Mouse (Mus musculus) heart, embryonic 12.5 days (tissue): ENCODE measurements around the gene Psmb4. TPM values are rescaled to one million over a fixed set of nuclear protein-coding genes. Genes with fewer than 3 reads are reported as not detected.

ENCODE experiments used
- ATAC-seq: fragments of 200-750 bp; cut with Nextera tagmentation; 2 replicates; pipeline ENCODE4 v1.8.0; 2017; ENCODE audit warnings: moderate TSS enrichment, moderate library complexity; ENCODE audit not compliant: insufficient number of reproducible peaks, low FRiP score
- H3K27ac ChIP-seq: fragments of 300-500 bp; sonication (generic); 2 replicates; pipeline ENCODE4 v1.5.1; 2016; ENCODE audit warnings: mild to moderate bottlenecking, moderate library complexity; ENCODE audit not compliant: poor library complexity, severe bottlenecking
- H3K27me3 ChIP-seq: fragments of 300-500 bp; sonication (generic); replicated peaks from 2 replicates; pipeline ENCODE4 v1.6.1; 2016; ENCODE audit warnings: mild to moderate bottlenecking, moderate library complexity
- H3K36me3 ChIP-seq: fragments of 300-500 bp; sonication (generic); 2 replicates; pipeline ENCODE4 v1.6.1; 2016; ENCODE audit warnings: mild to moderate bottlenecking, moderate library complexity
- H3K4me1 ChIP-seq: fragments of 300-500 bp; sonication (generic); replicated peaks from 2 replicates; pipeline ENCODE4 v1.6.1; 2016; ENCODE audit warnings: mild to moderate bottlenecking
- H3K4me2 ChIP-seq: fragments of 300-500 bp; sonication (generic); 2 replicates; pipeline ENCODE4 v1.6.1; 2016; ENCODE audit warnings: mild to moderate bottlenecking, moderate library complexity
- H3K4me3 ChIP-seq: fragments of 300-500 bp; sonication (generic); 2 replicates; pipeline ENCODE4 v1.5.1; 2016; ENCODE audit warnings: mild to moderate bottlenecking
- H3K9ac ChIP-seq: fragments of 300-500 bp; sonication (generic); 2 replicates; pipeline ENCODE4 v1.6.1; 2016; ENCODE audit warnings: mild to moderate bottlenecking, moderate library complexity
- H3K9me3 ChIP-seq: fragments of 300-500 bp; sonication (generic); replicated peaks from 2 replicates; pipeline ENCODE4 v1.6.1; 2016; ENCODE audit warnings: mild to moderate bottlenecking, moderate library complexity
- WGBS: fragments of 180-500 bp; shearing (Covaris S2); methylation state at CpG from one replicate; pipeline ENCODE4 v1.1.7; 2016; 5-methylcytosine and 5-hydroxymethylcytosine counted together
- polyA plus RNA-seq: library from polyadenylated mRNA; unstranded; fragments of >200 nt; fragmentation: Nextera tagmentation; extraction: Ambion mirVana; gene quantifications from 2 replicates; pipeline ENCODE4 v1.2.1, GENCODE M21; 2016

Gene Psmb4
- polyA plus RNA-seq, 1 experiment from 2014 or later = 235 TPM

DNA sequence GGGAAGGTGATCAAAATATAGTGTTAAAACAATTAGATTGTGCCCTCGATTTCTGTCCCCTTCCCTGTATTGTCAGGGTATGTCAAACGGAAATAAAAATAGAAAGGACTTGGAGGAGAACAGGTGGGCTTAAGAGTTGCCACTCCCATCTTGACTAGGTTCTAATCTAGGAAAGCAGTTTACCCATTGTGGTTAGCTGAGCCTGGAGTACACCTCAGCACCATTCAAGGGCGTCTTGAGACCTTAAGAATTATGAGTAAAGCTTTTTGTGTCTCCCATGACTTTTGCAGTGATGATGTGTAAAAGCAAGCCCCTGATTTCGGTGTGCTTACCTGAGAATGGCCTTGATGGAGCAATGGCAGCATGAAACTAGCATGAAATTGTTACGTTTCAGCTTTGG, 47.7 kb downstream of the Psmb4 start:
- peaks cover 22% of the 10 kb centered on the region for H3K4me1 ChIP-seq
- H3K27ac ChIP-seq = no peak overlapping the region
- no peak for ATAC-seq
- peak overlapping the region; percentile 74 for H3K4me2 ChIP-seq
- no peaks in the 10 kb centered on the region for H3K9me3 ChIP-seq
- H3K27me3 ChIP-seq = no peaks in the 10 kb centered on the region
- 68% methylated on average over 5 of the region's 5 CpGs for WGBS
- peak overlapping the region; percentile 15; the same call in 1 of the 2 replicates for H3K4me3 ChIP-seq
- no peaks in the 10 kb centered on the region for H3K36me3 ChIP-seq
- H3K9ac ChIP-seq = no peak overlapping the region

DNA sequence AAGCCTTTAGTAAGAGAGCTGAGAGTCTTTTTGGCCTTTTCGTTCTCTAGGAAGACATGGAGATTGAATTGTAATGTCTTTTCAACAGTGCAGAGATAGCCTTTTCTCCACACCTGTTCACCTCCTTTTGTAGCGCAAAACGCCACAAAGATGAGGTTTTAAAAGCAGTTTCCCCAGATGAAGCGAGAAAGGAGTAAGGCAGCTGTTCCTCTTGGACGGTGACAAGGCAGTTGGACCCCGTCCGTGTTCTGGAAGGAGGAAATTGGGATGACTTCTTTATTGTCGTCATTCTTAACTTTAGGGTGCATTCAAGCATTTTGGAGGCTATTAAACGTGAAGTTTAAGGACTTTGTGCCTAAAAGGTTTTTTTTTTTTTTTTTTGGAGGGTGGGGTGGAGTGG, 48.1 kb downstream of the Psmb4 start:
- Histone ChIP-seq H3K9me3 (no peaks in the 10 kb centered on the region), H3K27me3 (no peaks in the 10 kb centered on the region), H3K27ac (peak overlapping the region; percentile 99), H3K9ac (peak overlapping the region; percentile 90), H3K4me1 (peaks cover 22% of the 10 kb centered on the region), H3K4me2 (peak overlapping the region; percentile 74), H3K4me3 (peak overlapping the region; percentile 78), H3K36me3 (no peaks in the 10 kb centered on the region)
- ATAC-seq = no peak
- WGBS = 27% methylated on average over 9 of the region's 9 CpGs

DNA sequence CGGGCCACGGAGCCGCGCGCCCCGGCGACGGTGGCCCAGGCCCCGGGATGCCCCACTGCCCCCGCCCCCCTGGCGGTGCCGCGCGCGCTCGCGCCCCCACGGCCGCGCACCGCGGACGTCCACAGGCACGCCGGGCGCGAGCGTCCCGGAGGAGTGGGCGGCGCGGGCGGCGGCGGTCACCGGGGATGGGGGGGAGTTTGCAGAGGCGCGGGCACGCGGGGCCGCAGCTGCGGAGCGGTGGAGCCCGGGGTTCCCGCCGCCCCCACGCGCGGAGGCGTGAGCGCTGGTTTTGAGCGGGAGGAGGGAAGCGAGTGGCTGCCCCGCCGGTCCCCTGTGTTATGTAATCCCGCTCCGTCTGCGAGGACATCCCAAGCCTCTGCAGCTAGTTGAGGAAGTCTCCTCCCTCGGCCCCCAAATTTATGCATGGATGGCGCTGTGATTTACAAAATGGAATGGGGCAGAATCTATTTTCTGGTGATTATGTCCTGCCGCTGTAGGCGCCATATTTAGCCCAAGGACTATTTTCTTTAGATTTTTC, 48.7 kb downstream of the Psmb4 start:
- peaks cover 22% of the 10 kb centered on the region for H3K4me1 ChIP-seq
- H3K9ac ChIP-seq = peak overlapping the region; percentile 90
- peak; percentile 80 for ATAC-seq
- under 1% methylated on average over 42 of the region's 62 CpGs for WGBS
- no peaks in the 10 kb centered on the region for H3K27me3 ChIP-seq
- peak overlapping the region; percentile 78 for H3K4me3 ChIP-seq
- peak overlapping the region; percentile 74 for H3K4me2 ChIP-seq
- no peaks in the 10 kb centered on the region for H3K36me3 ChIP-seq
- peak overlapping the region; percentile 99 for H3K27ac ChIP-seq
- H3K9me3 ChIP-seq = 0 out of 2 replicates have a peak, but pooled peaks cover 3% of the 10 kb centered on the region

DNA sequence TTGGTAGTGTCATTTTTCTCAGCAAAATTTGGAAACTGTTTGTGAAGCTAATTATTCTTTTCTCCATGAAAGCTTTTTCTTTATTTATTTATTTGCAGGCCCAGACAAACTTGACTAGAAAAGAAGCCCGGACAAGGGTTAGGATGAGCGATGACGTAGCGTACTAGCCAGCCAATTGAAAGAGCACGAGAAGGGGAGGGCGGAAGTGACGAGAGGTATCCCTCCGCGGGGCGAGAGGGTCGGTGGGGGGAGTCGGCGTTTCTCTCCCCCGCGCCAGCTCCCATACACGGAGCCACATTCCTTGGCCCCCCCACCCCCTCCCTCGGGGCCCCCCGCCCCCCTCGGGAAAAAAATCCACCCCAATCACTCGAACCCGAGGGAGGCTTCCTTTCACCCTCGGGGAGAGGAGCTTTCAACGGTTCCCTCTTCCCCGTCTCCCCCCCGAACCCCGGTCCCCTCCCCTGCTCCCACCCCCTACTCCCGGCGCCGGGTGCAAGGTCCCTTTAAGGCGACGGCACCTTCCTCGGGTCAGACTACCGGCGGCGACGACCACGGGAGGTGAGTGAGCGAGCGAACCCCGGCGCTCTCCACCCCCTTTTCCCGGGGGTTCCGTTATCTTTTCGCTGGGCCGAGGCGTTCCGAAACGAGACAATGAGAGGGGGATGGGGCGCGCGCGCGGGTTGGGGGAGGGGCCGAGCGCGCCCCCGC, 49.4 kb downstream of the Psmb4 start, which contains the start of gene Pogz:
Pogz (plus strand) TSS at position 385 of the 708 bp plus-strand sequence.
- Histone ChIP-seq H3K4me2 (peak within 1 kb of the TSS; percentile 74), H3K4me3 (peak within 1 kb of the TSS; percentile 78), H3K9me3 (0 out of 2 replicates have a peak, but pooled peaks cover 3% of the 10 kb centered on the region), H3K4me1 (peaks cover 26% of the 10 kb centered on the region), H3K27me3 (no peaks in the 10 kb centered on the region), H3K27ac (peak within 1 kb of the TSS; percentile 99), H3K36me3 (no peaks in the 10 kb centered on the region), H3K9ac (peak within 1 kb of the TSS; percentile 90)
- peak; percentile 93 for ATAC-seq
- WGBS = under 1% methylated on average over 47 of the region's 57 CpGs

DNA sequence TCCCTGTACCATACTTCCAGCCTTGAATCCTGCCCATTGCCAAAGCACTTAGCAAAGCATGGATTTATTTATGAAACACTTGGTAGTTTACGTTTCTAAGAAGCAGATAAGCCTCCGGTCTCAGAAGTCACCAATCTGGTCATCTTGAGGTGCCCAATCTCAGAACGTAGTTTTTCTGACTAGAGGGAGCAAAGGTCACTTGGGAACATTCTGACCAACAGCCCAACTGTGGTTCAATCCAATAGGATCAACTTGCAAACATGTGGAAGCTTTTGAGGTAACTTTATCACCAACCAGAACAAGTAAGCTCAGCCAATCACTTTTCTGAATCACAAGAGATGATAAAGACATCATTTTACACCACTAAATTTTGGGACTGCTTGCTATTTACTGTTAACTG, 51.4 kb downstream of the Psmb4 start:
- WGBS = 57% methylated on average over 3 of the region's 3 CpGs
- 0 out of 2 replicates have a peak, but pooled peaks cover 3% of the 10 kb centered on the region for H3K9me3 ChIP-seq
- no peaks in the 10 kb centered on the region for H3K27me3 ChIP-seq
- no peak overlapping the region for H3K27ac ChIP-seq
- H3K4me3 ChIP-seq = no peak overlapping the region
- H3K4me2 ChIP-seq = no peak overlapping the region
- no peak overlapping the region for H3K9ac ChIP-seq
- no peaks in the 10 kb centered on the region for H3K36me3 ChIP-seq
- no peak for ATAC-seq
- H3K4me1 ChIP-seq = peaks cover 24% of the 10 kb centered on the region

Other genes with a start within 250 kb of the Psmb4 start
- not detected in 2 replicates for gene Gm10972, start 243.8 kb downstream of the Psmb4 start, polyA plus RNA-seq
- gene Tuft1, start 228.1 kb downstream of the Psmb4 start, polyA plus RNA-seq = 8.0 and 8.5 TPM in 2 replicates
- 0.54 and 0.76 TPM in 2 replicates for gene Selenbp2, start 193.4 kb downstream of the Psmb4 start, polyA plus RNA-seq
- gene Cgn, start 100.5 kb downstream of the Psmb4 start, polyA plus RNA-seq = 2.1 and 2.4 TPM in 2 replicates
- 12.3 and 12.8 TPM in 2 replicates for gene Pogz, start 49.4 kb downstream of the Psmb4 start, polyA plus RNA-seq
- 42.3 and 43.9 TPM in 2 replicates for gene Selenbp1, start 46.1 kb upstream of the Psmb4 start, polyA plus RNA-seq
- 8.7 and 9.5 TPM in 2 replicates for gene Rfx5, start 67.1 kb upstream of the Psmb4 start, polyA plus RNA-seq
- gene Pi4kb, start 87.8 kb upstream of the Psmb4 start, polyA plus RNA-seq = 18.0 and 20.3 TPM in 2 replicates
- gene Zfp687, start 128.5 kb upstream of the Psmb4 start, polyA plus RNA-seq = 23.2 and 25.6 TPM in 2 replicates
- gene Psmd4, start 155.7 kb upstream of the Psmb4 start, polyA plus RNA-seq = 199 and 214 TPM in 2 replicates
- gene Pip5k1a, start 220.0 kb upstream of the Psmb4 start, polyA plus RNA-seq = 18.2 and 18.5 TPM in 2 replicates
- gene Vps72, start 224.1 kb upstream of the Psmb4 start, polyA plus RNA-seq = 96.7 and 103 TPM in 2 replicates
- gene Tmod4, start 237.5 kb upstream of the Psmb4 start, polyA plus RNA-seq = 0.59 and 0.69 TPM in 2 replicates
- gene Scnm1, start 247.1 kb upstream of the Psmb4 start, polyA plus RNA-seq = 48.6 and 52.7 TPM in 2 replicates
- gene Lysmd1, start 247.1 kb upstream of the Psmb4 start, polyA plus RNA-seq = 8.1 and 9.1 TPM in 2 replicates